Mouse (Mus musculus) R1 (cell line): Measurements from ENCODE around the gene Brpf3.
"Not testable (repeated sequence)": the region's sequence is repeated elsewhere in the genome, so short reads cannot be mapped to it uniquely, and the experiment has no call there.

Experiments
- DNase-seq: peaks from one replicate; pipeline ENCODE4 v3.0.0-alpha.2; 2018; ENCODE audit warnings: low read depth, low spot score

The Brpf3 gene

GRCm38 (mm10) chr17:28799291-28800160 is 1.4 kb upstream of the Brpf3 start:
- DNase-seq = no peak

DNA sequence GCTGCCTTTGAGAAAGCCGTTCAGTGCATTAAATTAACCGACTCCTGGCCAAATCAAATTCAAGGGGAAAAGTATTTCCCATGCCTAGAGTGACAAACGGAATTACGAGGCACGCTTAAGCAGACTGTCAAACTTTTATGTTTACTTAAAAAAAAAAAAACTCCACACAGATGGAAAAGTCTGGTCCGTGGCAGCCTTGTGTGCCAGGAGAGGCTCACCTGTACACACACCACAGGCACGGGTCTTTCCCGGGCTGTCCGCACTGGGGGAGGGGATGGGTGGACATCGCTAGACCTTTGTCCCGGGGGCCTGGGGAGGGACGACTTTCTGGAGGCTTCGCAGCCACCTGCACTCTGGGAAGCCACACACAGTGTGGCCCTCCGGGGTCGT is 614 bp upstream of the Brpf3 start:
- DNase-seq = no peak

GRCm38 (mm10) chr17:28801474-28802005 is 650 bp downstream of the Brpf3 start:
- peak; percentile 98 for DNase-seq

- no peak for DNase-seq
Measured at GRCm38 (mm10) chr17:28802006-28802481, 1.2 kb downstream of the Brpf3 start.

- no peak for DNase-seq
Measured at GRCm38 (mm10) chr17:28803316-28803715, 2.4 kb downstream of the Brpf3 start.

GRCm38 (mm10) chr17:28804973-28805372 is 4.1 kb downstream of the Brpf3 start:
- DNase-seq = no peak

DNA sequence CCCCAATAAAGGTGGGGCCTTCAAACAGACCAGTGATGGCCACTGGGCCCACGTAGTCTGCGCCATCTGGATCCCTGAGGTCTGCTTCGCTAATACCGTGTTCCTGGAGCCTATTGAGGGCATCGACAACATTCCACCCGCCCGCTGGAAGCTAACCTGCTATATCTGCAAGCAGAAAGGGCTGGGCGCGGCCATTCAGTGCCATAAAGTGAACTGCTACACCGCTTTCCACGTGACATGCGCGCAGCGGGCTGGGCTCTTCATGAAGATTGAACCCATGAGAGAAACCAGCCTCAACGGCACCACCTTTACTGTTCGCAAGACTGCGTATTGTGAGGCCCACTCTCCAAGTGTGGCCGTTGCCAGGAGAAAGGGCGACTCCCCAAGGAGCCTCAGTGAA is 5.9 kb downstream of the Brpf3 start:
- no peak for DNase-seq

- no peak for DNase-seq
Measured at GRCm38 (mm10) chr17:28808714-28809113, 7.8 kb downstream of the Brpf3 start.

GRCm38 (mm10) chr17:28809175-28809831 is 8.4 kb downstream of the Brpf3 start:
- no peak for DNase-seq

DNA sequence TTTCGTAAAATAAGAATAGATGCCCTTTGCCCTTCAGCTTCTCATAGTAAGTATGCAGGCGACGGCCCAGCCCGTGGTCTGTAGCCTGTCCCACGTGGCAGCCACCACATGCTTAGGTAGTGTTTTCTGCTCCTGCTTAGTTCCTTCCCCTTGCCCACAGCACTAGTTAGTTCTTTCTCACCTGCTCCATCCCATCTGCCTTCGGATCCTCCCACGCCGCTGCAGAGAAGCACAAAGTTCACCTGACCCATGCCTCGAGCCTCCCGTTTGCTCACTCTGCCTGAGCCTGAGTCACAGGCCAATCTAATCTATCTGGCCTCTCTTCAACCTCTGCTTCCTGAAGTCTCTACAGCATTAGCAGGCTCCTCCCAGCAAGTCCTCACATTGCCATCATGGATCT is 11.5 kb downstream of the Brpf3 start:
- DNase-seq = no peak

GRCm38 (mm10) chr17:28814529-28815097 is 13.7 kb downstream of the Brpf3 start:
- peak; percentile 57 for DNase-seq

GRCm38 (mm10) chr17:28815384-28816004 is 14.6 kb downstream of the Brpf3 start:
- DNase-seq = no peak

- DNase-seq = not testable (repeated sequence)
Measured at GRCm38 (mm10) chr17:28816326-28816725, 15.4 kb downstream of the Brpf3 start.

DNA sequence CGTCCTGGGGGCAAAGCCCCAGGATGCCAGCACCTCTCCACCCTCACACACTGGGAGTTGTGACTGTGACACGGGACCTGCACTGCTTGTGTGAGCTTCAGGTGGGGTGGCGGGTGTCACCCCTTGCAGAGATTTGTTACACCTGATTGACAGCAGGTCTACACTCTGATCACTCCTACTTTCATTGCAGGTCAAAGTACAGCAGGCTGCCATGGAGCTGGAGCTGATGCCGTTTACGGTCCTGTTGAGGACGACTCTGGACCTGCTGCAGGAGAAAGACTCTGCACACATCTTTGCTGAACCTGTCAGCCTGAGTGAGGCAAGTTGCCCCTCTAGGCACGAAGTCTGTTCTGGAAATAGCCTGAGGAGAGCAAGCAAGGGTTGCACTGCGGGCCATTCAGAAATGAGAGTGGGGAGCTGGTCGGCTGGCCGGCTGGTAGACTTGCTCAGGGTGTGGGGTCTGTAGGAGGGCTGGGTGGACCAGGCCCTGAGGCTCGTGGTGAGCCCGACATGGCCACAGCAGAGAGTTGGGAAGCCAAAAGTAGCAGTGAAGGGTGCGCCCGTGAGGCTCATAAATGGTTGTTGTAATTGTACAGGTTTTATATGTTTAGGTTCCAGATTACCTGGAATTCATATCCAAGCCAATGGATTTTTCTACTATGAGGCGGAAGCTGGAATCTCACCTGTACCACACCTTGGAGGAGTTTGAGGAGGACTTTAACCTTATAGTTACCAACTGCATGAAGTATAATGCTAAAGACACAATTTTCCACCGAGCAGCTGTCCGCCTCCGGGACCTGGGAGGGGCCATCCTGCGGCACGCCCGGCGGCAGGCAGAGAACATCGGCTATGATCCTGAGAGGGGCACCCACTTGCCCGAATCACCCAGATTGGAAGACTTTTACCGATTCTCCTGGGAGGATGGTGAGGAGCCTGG is 16.3 kb downstream of the Brpf3 start:
- DNase-seq = no peak

DNA sequence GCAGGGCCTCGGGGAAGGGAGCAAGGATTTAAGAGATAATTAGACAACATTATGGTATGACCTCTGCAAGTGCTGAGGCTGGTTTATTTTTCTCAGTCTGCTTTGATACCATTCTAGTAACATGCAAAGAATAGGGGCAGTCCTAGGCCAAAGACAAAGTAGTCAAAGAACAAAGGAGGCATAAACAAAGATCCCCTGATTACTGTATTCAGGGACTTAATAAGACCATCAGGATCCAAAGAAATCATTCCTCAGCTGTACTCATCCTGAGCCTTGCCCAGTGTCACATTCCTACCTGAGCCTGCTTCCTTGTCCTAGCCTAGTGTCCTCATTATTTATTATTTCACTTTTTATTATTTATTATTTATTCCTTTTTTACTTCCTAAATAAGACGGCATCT is 19.3 kb downstream of the Brpf3 start:
- DNase-seq = no peak

- no peak for DNase-seq
Measured at GRCm38 (mm10) chr17:28823004-28823745, 22.3 kb downstream of the Brpf3 start.

- no peak for DNase-seq
Measured at GRCm38 (mm10) chr17:28823749-28824148, 22.9 kb downstream of the Brpf3 start.

DNA sequence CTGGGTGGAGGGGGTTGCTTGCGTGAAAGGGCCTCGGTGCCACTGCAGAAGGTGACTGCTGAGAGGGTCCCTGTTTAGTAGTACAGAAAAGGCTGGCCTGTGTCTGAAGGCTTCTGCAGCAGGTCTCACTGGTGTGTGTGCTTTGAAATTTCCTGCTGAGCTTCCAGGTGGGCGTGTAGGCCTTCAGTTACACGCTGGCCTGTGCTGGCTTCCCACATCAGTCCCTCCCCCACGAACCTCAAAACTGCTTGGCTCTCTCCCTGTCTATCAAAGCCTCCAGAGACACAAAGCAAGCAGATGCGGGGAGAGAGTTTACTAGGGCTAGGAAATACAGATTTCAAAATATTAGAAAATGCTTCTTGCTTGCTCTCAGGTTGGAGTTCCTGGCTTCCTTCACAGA is 24.0 kb downstream of the Brpf3 start:
- no peak for DNase-seq

- no peak for DNase-seq
Measured at GRCm38 (mm10) chr17:28825359-28826041, 24.6 kb downstream of the Brpf3 start.
